Mouse (Mus musculus) ES-E14 (cell line): Measurements from ENCODE around the gene Gli3.

Experiments
- CHD2 ChIP-seq: IDR thresholded peaks from 2 replicates; pipeline ENCODE4 v1.6.1; 2014; ENCODE audit warnings: mild to moderate bottlenecking, low read depth, low read length, inconsistent platforms
- HCFC1 ChIP-seq: IDR thresholded peaks from 2 replicates; pipeline ENCODE4 v1.6.1; 2012; ENCODE audit warnings: low read length, inconsistent platforms, borderline replicate concordance; ENCODE audit not compliant: insufficient read depth
- MAFK ChIP-seq: IDR thresholded peaks from 2 replicates; pipeline ENCODE4 v1.6.1; 2014; ENCODE audit warnings: mild to moderate bottlenecking, low read depth, low read length, inconsistent platforms; ENCODE audit not compliant: insufficient read depth
- ZNF384 ChIP-seq: IDR thresholded peaks from 2 replicates; pipeline ENCODE4 v1.6.1; 2012; ENCODE audit warnings: low read depth, low read length, inconsistent platforms

DNA sequence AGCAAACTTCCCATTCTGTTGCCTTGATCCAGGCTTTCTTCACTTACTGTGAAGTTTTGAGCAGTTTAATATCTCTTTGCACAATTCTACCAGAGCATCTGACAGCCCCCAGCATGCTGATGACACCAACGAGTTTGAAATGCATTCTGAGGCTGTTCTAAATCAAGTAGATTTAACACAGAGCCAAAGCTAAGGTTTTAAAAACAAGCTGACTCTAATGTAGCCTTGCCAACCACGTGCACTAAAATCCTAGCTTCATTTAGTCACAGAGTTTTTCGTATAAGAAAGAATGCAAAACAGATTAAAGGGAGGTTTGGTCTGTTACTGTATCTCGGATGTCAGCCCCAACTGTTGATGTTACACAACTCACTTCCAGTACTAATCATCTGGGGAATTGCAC lies 279.7 kb downstream of the Gli3 start:
- TF ChIP-seq HCFC1 (no peak), ZNF384 (no peak), CHD2 (no peak), MAFK (no peak)
